Mouse (Mus musculus): ENCODE data around the gene Setx. TPM values are rescaled to one million over a fixed set of nuclear protein-coding genes. Genes with fewer than 3 reads are reported as not detected.

The Setx gene
- polyA plus RNA-seq, 1 experiment from 2014 or later, result 5.7 TPM

- H3K4me3 ChIP-seq (ENCODE audit: low read depth, low read length), result peak overlapping the region; percentile 33
- peak; percentile 57 for DNase-seq (ENCODE audit: low spot score)
- H3K4me1 ChIP-seq (ENCODE audit: insufficient read depth, low read depth, low read length), result no peaks in the 10 kb centered on the region
- TF ChIP-seq CTCF (IDR thresholded peaks at IDR 0.05), result no peak
- TF ChIP-seq EP300 (IDR thresholded peaks at IDR 0.05), result no peak
- H3K9me3 ChIP-seq (ENCODE audit: low read length), result no peaks in the 10 kb centered on the region
- H3K27me3 ChIP-seq (replicated peaks; ENCODE audit: insufficient read depth, low read length), result peaks cover 3% of the 10 kb centered on the region; the same call in 1 of the 2 replicates
- no peaks in the 10 kb centered on the region for H3K36me3 ChIP-seq (ENCODE audit: insufficient read depth, low read length)
- H3K4me2 ChIP-seq (replicated peaks; ENCODE audit: low read depth, low read length), result peak overlapping the region; percentile 93
- peak; percentile 33; the same call in 1 of the 2 replicates for ATAC-seq
- H3K9ac ChIP-seq (replicated peaks; ENCODE audit: low read depth), result no peak overlapping the region
- H3K27ac ChIP-seq (ENCODE audit: low read length), result no peak overlapping the region
- WGBS, result 18% methylated on average over 16 of the region's 16 CpGs
Measured at GRCm38 (mm10) chr2:29193819-29194546, 70.0 kb downstream of the Setx start.

DNA sequence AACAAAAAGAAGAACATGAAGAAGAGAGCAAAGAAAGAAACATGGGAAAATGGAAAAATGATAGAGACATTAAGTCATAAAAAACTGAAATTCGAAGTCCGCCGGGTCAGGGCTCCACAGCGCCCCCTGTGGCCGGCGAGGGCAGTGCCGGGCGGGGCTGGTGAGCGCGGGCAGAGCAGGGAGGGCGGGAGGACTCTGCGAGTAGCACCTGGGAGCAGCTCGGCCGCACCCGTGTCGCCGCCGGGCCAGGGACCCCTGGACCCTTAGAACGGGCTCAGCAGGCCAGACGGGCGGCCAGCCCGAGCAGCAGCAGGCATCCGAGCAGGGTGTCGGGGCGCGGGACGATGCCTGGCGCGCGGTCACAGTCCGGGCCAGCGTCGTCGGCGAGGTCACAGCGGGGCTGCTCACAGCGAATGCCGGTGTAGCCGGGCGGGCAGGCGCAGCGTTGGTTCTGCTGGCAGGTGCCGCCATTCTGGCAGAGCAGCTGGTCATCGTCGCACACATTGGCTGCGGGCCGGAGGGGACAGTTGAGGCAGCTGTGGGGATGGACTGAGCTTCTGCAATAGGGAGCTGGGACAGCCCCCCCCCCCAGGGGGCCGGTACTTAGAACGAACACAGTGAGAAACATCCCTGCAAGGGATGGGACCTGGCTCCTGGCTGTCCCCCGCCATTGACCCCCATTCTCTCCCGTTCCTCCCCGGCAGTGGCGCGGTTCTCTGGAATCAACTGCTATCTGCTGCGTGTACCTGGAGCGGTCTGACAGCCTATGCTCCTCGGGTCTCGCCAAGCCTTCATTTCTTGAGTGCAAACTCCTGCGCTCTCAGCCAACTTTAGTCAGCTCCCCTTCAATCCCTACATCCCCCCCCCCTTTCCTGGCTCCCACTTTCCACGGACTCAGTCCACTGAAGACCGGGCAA, 70.8 kb downstream of the Setx start:
- Histone ChIP-seq H3K36me3 (ENCODE audit: insufficient read depth, low read length) (no peaks in the 10 kb centered on the region), H3K27ac (ENCODE audit: low read length) (no peak overlapping the region), H3K27me3 (replicated peaks; ENCODE audit: insufficient read depth, low read length) (peaks cover 3% of the 10 kb centered on the region; the same call in 1 of the 2 replicates), H3K4me3 (ENCODE audit: low read depth, low read length) (peak overlapping the region; percentile 33), H3K4me1 (ENCODE audit: insufficient read depth, low read depth, low read length) (no peaks in the 10 kb centered on the region), H3K9me3 (ENCODE audit: low read length) (no peaks in the 10 kb centered on the region), H3K4me2 (replicated peaks; ENCODE audit: low read depth, low read length) (peak overlapping the region; percentile 93), H3K9ac (replicated peaks; ENCODE audit: low read depth) (no peak overlapping the region)
- TF ChIP-seq CTCF (IDR thresholded peaks at IDR 0.05) (peak; percentile 89), EP300 (IDR thresholded peaks at IDR 0.05) (no peak)
- ATAC-seq (peak; percentile 75), DNase-seq (ENCODE audit: low spot score) (peak; percentile 82)
- under 1% methylated on average over 55 of the region's 61 CpGs for WGBS

GRCm38 (mm10) chr2:29196844-29197243, 72.9 kb downstream of the Setx start:
- no peak overlapping the region for H3K27ac ChIP-seq (ENCODE audit: low read length)
- no peak overlapping the region for H3K9ac ChIP-seq (replicated peaks; ENCODE audit: low read depth)
- no peaks in the 10 kb centered on the region for H3K9me3 ChIP-seq (ENCODE audit: low read length)
- WGBS, result 44% methylated on average over 12 of the region's 12 CpGs
- H3K36me3 ChIP-seq (ENCODE audit: insufficient read depth, low read length), result no peaks in the 10 kb centered on the region
- H3K4me1 ChIP-seq (ENCODE audit: insufficient read depth, low read depth, low read length), result no peaks in the 10 kb centered on the region
- H3K4me2 ChIP-seq (replicated peaks; ENCODE audit: low read depth, low read length), result no peak overlapping the region
- peaks cover 3% of the 10 kb centered on the region; the same call in 1 of the 2 replicates for H3K27me3 ChIP-seq (replicated peaks; ENCODE audit: insufficient read depth, low read length)
- no peak for TF ChIP-seq CTCF (IDR thresholded peaks at IDR 0.05)
- no peak for TF ChIP-seq EP300 (IDR thresholded peaks at IDR 0.05)
- no peak overlapping the region for H3K4me3 ChIP-seq (ENCODE audit: low read depth, low read length)
- no peak for DNase-seq (ENCODE audit: low spot score)
- no peak for ATAC-seq

DNA sequence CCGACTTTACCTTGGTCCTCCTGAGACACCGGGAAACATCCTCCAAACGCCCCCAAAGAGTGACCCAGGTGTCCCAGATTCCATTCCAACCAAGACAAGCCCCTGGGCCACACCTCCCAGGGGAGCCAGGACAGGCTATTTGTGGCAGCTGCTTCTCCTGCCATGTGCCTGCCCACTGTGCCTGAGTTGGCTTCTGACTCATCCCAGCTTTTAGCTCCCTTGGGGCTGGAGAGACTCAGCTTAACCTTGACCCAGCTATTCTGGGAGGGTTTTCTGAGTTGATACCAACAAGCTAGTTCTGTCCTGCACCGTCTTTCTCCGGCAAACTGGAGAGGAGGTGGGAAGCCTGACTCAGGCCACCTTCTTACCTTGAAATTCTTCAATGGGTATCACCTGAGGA, 74.5 kb downstream of the Setx start:
- no peak overlapping the region for H3K4me2 ChIP-seq (replicated peaks; ENCODE audit: low read depth, low read length)
- H3K9me3 ChIP-seq (ENCODE audit: low read length), result no peaks in the 10 kb centered on the region
- H3K27ac ChIP-seq (ENCODE audit: low read length), result no peak overlapping the region
- peaks cover 3% of the 10 kb centered on the region; the same call in 1 of the 2 replicates for H3K27me3 ChIP-seq (replicated peaks; ENCODE audit: insufficient read depth, low read length)
- no peak overlapping the region for H3K4me3 ChIP-seq (ENCODE audit: low read depth, low read length)
- TF ChIP-seq EP300 (IDR thresholded peaks at IDR 0.05), result no peak
- no peak for TF ChIP-seq CTCF (IDR thresholded peaks at IDR 0.05)
- ATAC-seq (no peak), DNase-seq (ENCODE audit: low spot score) (no peak)
- no peaks in the 10 kb centered on the region for H3K4me1 ChIP-seq (ENCODE audit: insufficient read depth, low read depth, low read length)
- WGBS, result 73% methylated on average over 5 of the region's 5 CpGs
- no peaks in the 10 kb centered on the region for H3K36me3 ChIP-seq (ENCODE audit: insufficient read depth, low read length)
- H3K9ac ChIP-seq (replicated peaks; ENCODE audit: low read depth), result no peak overlapping the region

- Histone ChIP-seq H3K4me1 (ENCODE audit: insufficient read depth, low read depth, low read length) (no peaks in the 10 kb centered on the region), H3K4me3 (ENCODE audit: low read depth, low read length) (no peak overlapping the region), H3K27me3 (replicated peaks; ENCODE audit: insufficient read depth, low read length) (peaks cover under 1% of the 10 kb centered on the region; the same call in 1 of the 2 replicates), H3K36me3 (ENCODE audit: insufficient read depth, low read length) (no peaks in the 10 kb centered on the region), H3K9ac (replicated peaks; ENCODE audit: low read depth) (no peak overlapping the region), H3K4me2 (replicated peaks; ENCODE audit: low read depth, low read length) (no peak overlapping the region), H3K27ac (ENCODE audit: low read length) (no peak overlapping the region), H3K9me3 (ENCODE audit: low read length) (no peaks in the 10 kb centered on the region)
- peak; percentile 23; the same call in 1 of the 2 replicates for ATAC-seq
- peak; percentile 51 for DNase-seq (ENCODE audit: low spot score)
- WGBS, result 7% methylated on average over 3 of the region's 3 CpGs
- TF ChIP-seq EP300 (IDR thresholded peaks at IDR 0.05), result no peak
- TF ChIP-seq CTCF (IDR thresholded peaks at IDR 0.05), result peak; percentile 74
Measured at GRCm38 (mm10) chr2:29199909-29200308, 75.9 kb downstream of the Setx start.
